Mouse (Mus musculus): Measurements from ENCODE around the gene Plppr4. TPM values are rescaled to one million over a fixed set of nuclear protein-coding genes. Genes with fewer than 3 reads are reported as not detected.

Plppr4 gene
- total and polyA plus RNA-seq, 3 experiments = 0.10 to 0.18 (median 0.16) TPM

DNA sequence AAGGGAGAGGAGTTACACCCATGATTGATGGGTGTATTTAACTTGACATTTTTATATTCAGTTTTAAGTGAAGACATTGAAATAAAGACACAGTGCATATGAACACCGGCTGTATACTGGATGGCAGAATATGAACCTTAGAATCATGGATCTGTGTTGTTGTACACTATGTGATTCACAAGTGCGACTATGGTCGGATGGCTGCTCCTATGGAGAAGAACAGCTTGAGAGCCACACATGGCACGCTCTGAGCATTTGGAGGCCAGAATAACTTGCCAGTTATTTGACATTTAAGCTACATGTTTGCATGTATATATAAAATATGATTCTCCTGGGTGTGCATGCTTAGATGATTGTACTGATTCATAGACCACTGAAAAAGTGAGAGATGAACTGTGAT is 53.1 kb downstream of the Plppr4 start:
- Histone ChIP-seq H3K27ac (no peak overlapping the region), H3K27me3 (ENCODE audit: control insufficient read depth, insufficient read depth, low read length) (no peaks in the 10 kb centered on the region), H3K36me3 (ENCODE audit: control insufficient read depth, insufficient read depth, low read length) (no peaks in the 10 kb centered on the region), H3K79me2 (replicated peaks; ENCODE audit: control insufficient read depth, insufficient read depth, low read length) (no peaks in the 10 kb centered on the region), H3K4me3 (no peak overlapping the region), H3K9ac (ENCODE audit: low read depth, low read length) (no peak overlapping the region), H3K4me1 (ENCODE audit: control insufficient read depth, insufficient read depth, low read length) (no peaks in the 10 kb centered on the region)
- DNase-seq = no peak
- TF ChIP-seq CTCF (IDR thresholded peaks at IDR 0.05) (no peak), EP300 (IDR thresholded peaks at IDR 0.05; ENCODE audit: insufficient read depth, low read depth, low read length) (no peak), POLR2A (IDR thresholded peaks at IDR 0.05; ENCODE audit: insufficient read depth, low read depth, low read length) (no peak)
- intact Hi-C loops (cut with DNase I) = no loop called here
- WGBS = 91% methylated on average over 4 of the region's 4 CpGs

- Histone ChIP-seq H3K79me2 (replicated peaks; ENCODE audit: control insufficient read depth, insufficient read depth, low read length) (no peaks in the 10 kb centered on the region), H3K4me3 (no peak overlapping the region), H3K27ac (no peak overlapping the region), H3K9ac (ENCODE audit: low read depth, low read length) (no peak overlapping the region), H3K4me1 (ENCODE audit: control insufficient read depth, insufficient read depth, low read length) (no peaks in the 10 kb centered on the region), H3K36me3 (ENCODE audit: control insufficient read depth, insufficient read depth, low read length) (no peaks in the 10 kb centered on the region), H3K27me3 (ENCODE audit: control insufficient read depth, insufficient read depth, low read length) (no peaks in the 10 kb centered on the region)
- WGBS = 59% methylated on average over 2 of the region's 2 CpGs
- TF ChIP-seq POLR2A (IDR thresholded peaks at IDR 0.05; ENCODE audit: insufficient read depth, low read depth, low read length) (no peak), CTCF (IDR thresholded peaks at IDR 0.05) (no peak), EP300 (IDR thresholded peaks at IDR 0.05; ENCODE audit: insufficient read depth, low read depth, low read length) (no peak)
- no peak for DNase-seq
- intact Hi-C loops (cut with DNase I) = no loop called here
Measured at GRCm38 (mm10) chr3:117304037-117304436, 56.6 kb downstream of the Plppr4 start.

- H3K9ac ChIP-seq (ENCODE audit: low read depth, low read length) = no peak overlapping the region
- TF ChIP-seq CTCF (IDR thresholded peaks at IDR 0.05) (no peak), POLR2A (IDR thresholded peaks at IDR 0.05; ENCODE audit: insufficient read depth, low read depth, low read length) (no peak), EP300 (IDR thresholded peaks at IDR 0.05; ENCODE audit: insufficient read depth, low read depth, low read length) (no peak)
- WGBS = 80% methylated on average over 1 of the region's 1 CpGs
- H3K27ac ChIP-seq = no peak overlapping the region
- no peaks in the 10 kb centered on the region for H3K4me1 ChIP-seq (ENCODE audit: control insufficient read depth, insufficient read depth, low read length)
- no peaks in the 10 kb centered on the region for H3K36me3 ChIP-seq (ENCODE audit: control insufficient read depth, insufficient read depth, low read length)
- H3K4me3 ChIP-seq = no peak overlapping the region
- no peaks in the 10 kb centered on the region for H3K27me3 ChIP-seq (ENCODE audit: control insufficient read depth, insufficient read depth, low read length)
- H3K79me2 ChIP-seq (replicated peaks; ENCODE audit: control insufficient read depth, insufficient read depth, low read length) = no peaks in the 10 kb centered on the region
- no peak for DNase-seq
- intact Hi-C loops (cut with DNase I) = no loop called here
Measured at GRCm38 (mm10) chr3:117300735-117301271, 59.9 kb downstream of the Plppr4 start.

DNA sequence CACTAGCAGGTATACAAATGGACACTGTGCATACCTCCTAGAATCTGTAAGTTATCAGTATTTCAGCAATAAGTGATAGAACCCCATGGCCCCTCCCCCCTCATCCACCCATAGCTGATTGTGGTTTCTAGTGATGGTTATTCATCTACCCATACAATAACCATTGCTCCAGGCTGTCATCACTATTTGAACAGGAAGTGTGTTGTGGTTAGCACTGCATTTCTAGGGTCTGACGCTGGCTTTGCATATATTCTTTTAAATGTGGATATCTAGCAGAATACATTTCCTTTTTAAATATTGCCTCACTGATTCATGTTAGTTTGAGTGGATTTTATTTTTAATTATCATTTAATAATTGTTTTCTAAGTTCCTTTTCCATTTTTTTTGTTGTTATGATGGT is 62.9 kb downstream of the Plppr4 start:
- H3K9ac ChIP-seq (ENCODE audit: low read depth, low read length) = no peak overlapping the region
- no peak for DNase-seq
- H3K36me3 ChIP-seq (ENCODE audit: control insufficient read depth, insufficient read depth, low read length) = no peaks in the 10 kb centered on the region
- H3K27ac ChIP-seq = no peak overlapping the region
- H3K79me2 ChIP-seq (replicated peaks; ENCODE audit: control insufficient read depth, insufficient read depth, low read length) = no peaks in the 10 kb centered on the region
- intact Hi-C loops (cut with DNase I) = no loop called here
- no peaks in the 10 kb centered on the region for H3K27me3 ChIP-seq (ENCODE audit: control insufficient read depth, insufficient read depth, low read length)
- no peaks in the 10 kb centered on the region for H3K4me1 ChIP-seq (ENCODE audit: control insufficient read depth, insufficient read depth, low read length)
- TF ChIP-seq CTCF (IDR thresholded peaks at IDR 0.05) (no peak), EP300 (IDR thresholded peaks at IDR 0.05; ENCODE audit: insufficient read depth, low read depth, low read length) (no peak), POLR2A (IDR thresholded peaks at IDR 0.05; ENCODE audit: insufficient read depth, low read depth, low read length) (no peak)
- WGBS = 72% methylated on average over 1 of the region's 1 CpGs
- H3K4me3 ChIP-seq = no peak overlapping the region

DNA sequence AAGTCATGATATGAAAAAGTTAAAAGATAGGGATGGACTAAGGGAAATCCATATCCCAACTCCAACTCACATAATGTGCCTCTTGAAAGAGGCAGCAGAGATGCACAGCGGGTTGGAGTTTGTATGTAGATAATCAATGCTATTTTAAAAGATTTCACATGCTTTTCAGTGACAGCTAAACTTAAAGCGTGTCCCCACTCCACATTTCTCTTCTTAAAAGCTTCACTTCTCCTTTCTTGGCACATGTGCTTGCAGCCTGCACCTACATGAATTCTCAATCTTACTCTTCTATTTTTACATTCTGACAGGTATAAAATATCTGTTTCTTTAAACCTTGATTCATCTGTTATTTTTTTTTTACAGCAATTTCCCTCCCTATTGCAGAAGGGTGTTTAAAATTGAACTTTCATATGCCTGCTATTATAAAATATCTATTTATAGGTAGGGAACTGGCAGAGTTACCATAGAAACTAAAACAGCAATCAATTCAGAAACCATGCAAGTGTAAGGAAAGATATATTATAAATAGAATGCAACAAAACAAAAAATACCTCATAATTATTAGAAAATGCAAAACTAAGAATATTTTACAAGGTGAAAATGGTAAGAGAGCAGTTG is 66.3 kb downstream of the Plppr4 start:
- TF ChIP-seq CTCF (IDR thresholded peaks at IDR 0.05) (no peak), POLR2A (IDR thresholded peaks at IDR 0.05; ENCODE audit: insufficient read depth, low read depth, low read length) (no peak), EP300 (IDR thresholded peaks at IDR 0.05; ENCODE audit: insufficient read depth, low read depth, low read length) (no peak)
- H3K4me1 ChIP-seq (ENCODE audit: control insufficient read depth, insufficient read depth, low read length) = no peaks in the 10 kb centered on the region
- H3K79me2 ChIP-seq (replicated peaks; ENCODE audit: control insufficient read depth, insufficient read depth, low read length) = no peaks in the 10 kb centered on the region
- no peak overlapping the region for H3K4me3 ChIP-seq
- H3K27ac ChIP-seq = no peak overlapping the region
- no peaks in the 10 kb centered on the region for H3K36me3 ChIP-seq (ENCODE audit: control insufficient read depth, insufficient read depth, low read length)
- H3K27me3 ChIP-seq (ENCODE audit: control insufficient read depth, insufficient read depth, low read length) = no peaks in the 10 kb centered on the region
- 68% methylated on average over 2 of the region's 2 CpGs for WGBS
- H3K9ac ChIP-seq (ENCODE audit: low read depth, low read length) = no peak overlapping the region
- intact Hi-C loops (cut with DNase I) = no loop called here
- DNase-seq = no peak

Small RNAs within 50 kb of the gene (microRNA-seq; reads per million reads assigned to microRNA genes)
- gene Gm22408 = 0 reads per million in 2 experiments

Other genes with a start within 250 kb of the Plppr4 start
- under 1 TPM; 0.11 to 0.13 TPM for gene Plppr5, start 214.0 kb upstream of the Plppr4 start, total RNA-seq (2021)
- gene Plppr5, start 214.0 kb upstream of the Plppr4 start, polyA plus RNA-seq (2012; rRNA removed) = 0.20 and 0.29 TPM in 2 replicates

Measured in heart, adult 2 months (tissue).